Mouse (Mus musculus): ENCODE measurements around the gene Gm20388. TPM values are rescaled to one million over a fixed set of nuclear protein-coding genes. Genes with fewer than 3 reads are reported as not detected.

Gene Gm20388
- polyA plus RNA-seq, 1 experiment: 49.7 TPM

GRCm38 (mm10) chr8:122407678-122408077 lies 2497.0 kb downstream of the Gm20388 start:
- 86% methylated on average over 7 of the region's 7 CpGs for WGBS
- no peak for DNase-seq
- Histone ChIP-seq H3K27ac (ENCODE audit: insufficient read depth, low read depth, low read length) (no peak overlapping the region), H3K4me3 (ENCODE audit: insufficient read depth, low read depth, low read length) (no peak overlapping the region), H3K4me1 (ENCODE audit: control insufficient read depth, insufficient read depth, low read length) (peaks cover 4% of the 10 kb centered on the region; the same call in 1 of the 2 replicates), H3K36me3 (ENCODE audit: control insufficient read depth, insufficient read depth, low read length) (peaks cover 5% of the 10 kb centered on the region), H3K27me3 (replicated peaks; ENCODE audit: control insufficient read depth, insufficient read depth, low read length) (no peaks in the 10 kb centered on the region)
- no peak for TF ChIP-seq CTCF (conservative IDR thresholded peaks at IDR 0.05; ENCODE audit: insufficient read depth, insufficient read length, low read depth, low read length)
- TF ChIP-seq POLR2A (IDR thresholded peaks at IDR 0.05; ENCODE audit: low read depth, low read length): no peak

GRCm38 (mm10) chr8:122414311-122414710 lies 2503.7 kb downstream of the Gm20388 start:
- no peaks in the 10 kb centered on the region for H3K27me3 ChIP-seq (replicated peaks; ENCODE audit: control insufficient read depth, insufficient read depth, low read length)
- no peak overlapping the region for H3K4me3 ChIP-seq (ENCODE audit: insufficient read depth, low read depth, low read length)
- 81% methylated on average over 9 of the region's 9 CpGs for WGBS
- H3K4me1 ChIP-seq (ENCODE audit: control insufficient read depth, insufficient read depth, low read length): 0 out of 2 replicates have a peak, but pooled peaks cover 3% of the 10 kb centered on the region
- DNase-seq: no peak
- TF ChIP-seq CTCF (conservative IDR thresholded peaks at IDR 0.05; ENCODE audit: insufficient read depth, insufficient read length, low read depth, low read length) (no peak), POLR2A (IDR thresholded peaks at IDR 0.05; ENCODE audit: low read depth, low read length) (no peak)
- H3K27ac ChIP-seq (ENCODE audit: insufficient read depth, low read depth, low read length): no peak overlapping the region
- peaks cover 5% of the 10 kb centered on the region for H3K36me3 ChIP-seq (ENCODE audit: control insufficient read depth, insufficient read depth, low read length)

- 78% methylated on average over 6 of the region's 6 CpGs for WGBS
- Histone ChIP-seq H3K36me3 (ENCODE audit: control insufficient read depth, insufficient read depth, low read length) (peaks cover 5% of the 10 kb centered on the region), H3K4me3 (ENCODE audit: insufficient read depth, low read depth, low read length) (no peak overlapping the region), H3K27me3 (replicated peaks; ENCODE audit: control insufficient read depth, insufficient read depth, low read length) (no peaks in the 10 kb centered on the region), H3K4me1 (ENCODE audit: control insufficient read depth, insufficient read depth, low read length) (0 out of 2 replicates have a peak, but pooled peaks cover 3% of the 10 kb centered on the region), H3K27ac (ENCODE audit: insufficient read depth, low read depth, low read length) (no peak overlapping the region)
- DNase-seq: no peak
- TF ChIP-seq CTCF (conservative IDR thresholded peaks at IDR 0.05; ENCODE audit: insufficient read depth, insufficient read length, low read depth, low read length): no peak
- TF ChIP-seq POLR2A (IDR thresholded peaks at IDR 0.05; ENCODE audit: low read depth, low read length): no peak
These were observed 2504.9 kb downstream of the Gm20388 start for GRCm38 (mm10) chr8:122415554-122415953.

- WGBS: 62% methylated on average over 9 of the region's 9 CpGs
- H3K4me1 ChIP-seq (ENCODE audit: control insufficient read depth, insufficient read depth, low read length): 0 out of 2 replicates have a peak, but pooled peaks cover 3% of the 10 kb centered on the region
- no peak for TF ChIP-seq POLR2A (IDR thresholded peaks at IDR 0.05; ENCODE audit: low read depth, low read length)
- TF ChIP-seq CTCF (conservative IDR thresholded peaks at IDR 0.05; ENCODE audit: insufficient read depth, insufficient read length, low read depth, low read length): no peak
- no peaks in the 10 kb centered on the region for H3K27me3 ChIP-seq (replicated peaks; ENCODE audit: control insufficient read depth, insufficient read depth, low read length)
- H3K4me3 ChIP-seq (ENCODE audit: insufficient read depth, low read depth, low read length): no peak overlapping the region
- no peak for DNase-seq
- H3K36me3 ChIP-seq (ENCODE audit: control insufficient read depth, insufficient read depth, low read length): peaks cover 4% of the 10 kb centered on the region; the same call in 1 of the 2 replicates
- H3K27ac ChIP-seq (ENCODE audit: insufficient read depth, low read depth, low read length): no peak overlapping the region
These were observed 2509.4 kb downstream of the Gm20388 start for GRCm38 (mm10) chr8:122419881-122420555.

GRCm38 (mm10) chr8:122421376-122422070 lies 2510.9 kb downstream of the Gm20388 start, which contains the start of gene Il17c:
Gene Il17c (plus strand): TSS chr8:122422020.
- no peak within 1 kb of the TSS for H3K27ac ChIP-seq (ENCODE audit: insufficient read depth, low read depth, low read length)
- DNase-seq: peak; percentile 64
- WGBS: 54% methylated on average over 14 of the region's 14 CpGs
- 0 out of 2 replicates have a peak, but pooled peaks cover 3% of the 10 kb centered on the region for H3K4me1 ChIP-seq (ENCODE audit: control insufficient read depth, insufficient read depth, low read length)
- H3K4me3 ChIP-seq (ENCODE audit: insufficient read depth, low read depth, low read length): no peak within 1 kb of the TSS
- H3K27me3 ChIP-seq (replicated peaks; ENCODE audit: control insufficient read depth, insufficient read depth, low read length): no peaks in the 10 kb centered on the region
- H3K36me3 ChIP-seq (ENCODE audit: control insufficient read depth, insufficient read depth, low read length): no peaks in the 10 kb centered on the region; the same call in none of the 2 replicates
- no peak for TF ChIP-seq CTCF (conservative IDR thresholded peaks at IDR 0.05; ENCODE audit: insufficient read depth, insufficient read length, low read depth, low read length)
- no peak for TF ChIP-seq POLR2A (IDR thresholded peaks at IDR 0.05; ENCODE audit: low read depth, low read length)

GRCm38 (mm10) chr8:122423217-122423616 lies 2512.6 kb downstream of the Gm20388 start:
- Histone ChIP-seq H3K4me1 (ENCODE audit: control insufficient read depth, insufficient read depth, low read length) (no peaks in the 10 kb centered on the region), H3K36me3 (ENCODE audit: control insufficient read depth, insufficient read depth, low read length) (no peaks in the 10 kb centered on the region; the same call in none of the 2 replicates), H3K4me3 (ENCODE audit: insufficient read depth, low read depth, low read length) (no peak overlapping the region), H3K27me3 (replicated peaks; ENCODE audit: control insufficient read depth, insufficient read depth, low read length) (no peaks in the 10 kb centered on the region), H3K27ac (ENCODE audit: insufficient read depth, low read depth, low read length) (no peak overlapping the region)
- TF ChIP-seq POLR2A (IDR thresholded peaks at IDR 0.05; ENCODE audit: low read depth, low read length) (no peak), CTCF (conservative IDR thresholded peaks at IDR 0.05; ENCODE audit: insufficient read depth, insufficient read length, low read depth, low read length) (no peak)
- no peak for DNase-seq
- 85% methylated on average over 24 of the region's 24 CpGs for WGBS

- Histone ChIP-seq H3K27me3 (replicated peaks; ENCODE audit: control insufficient read depth, insufficient read depth, low read length) (no peaks in the 10 kb centered on the region), H3K36me3 (ENCODE audit: control insufficient read depth, insufficient read depth, low read length) (no peaks in the 10 kb centered on the region; the same call in none of the 2 replicates), H3K27ac (ENCODE audit: insufficient read depth, low read depth, low read length) (no peak overlapping the region), H3K4me3 (ENCODE audit: insufficient read depth, low read depth, low read length) (no peak overlapping the region), H3K4me1 (ENCODE audit: control insufficient read depth, insufficient read depth, low read length) (no peaks in the 10 kb centered on the region)
- DNase-seq: peak; percentile 65
- TF ChIP-seq POLR2A (IDR thresholded peaks at IDR 0.05; ENCODE audit: low read depth, low read length) (no peak), CTCF (conservative IDR thresholded peaks at IDR 0.05; ENCODE audit: insufficient read depth, insufficient read length, low read depth, low read length) (no peak)
- 18% methylated on average over 5 of the region's 5 CpGs for WGBS
These were observed 2513.0 kb downstream of the Gm20388 start for GRCm38 (mm10) chr8:122423659-122424058.

Measured in kidney, adult 2 months (tissue).